8 mouse cellular contexts compared by ENCODE assay signal in genomic region chr1:120032804-120033468, GRCm38 (mm10). TPM values are rescaled to one million over a fixed set of nuclear protein-coding genes. Genes with fewer than 3 reads are reported as not detected.
A peak's percentile ranks its signal among the peaks of the same experiment; 100 is the strongest.
DNase-seq lines count a peak whose midpoint lies in the region; ATAC-seq and TF ChIP-seq lines count a peak whose summit lies in the region.

No protein-coding gene starts in this region.

- H3K36me3 ChIP-seq in hindbrain, embryonic 10.5 days = no peaks in the 10 kb centered on the region
- H3K36me3 ChIP-seq in lung, embryonic 15.5 days = no peaks in the 10 kb centered on the region
- no peaks in the 10 kb centered on the region for H3K36me3 ChIP-seq in thymus, adult 2 months (ENCODE audit: control insufficient read depth, insufficient read depth, low read length)

- H3K27me3 ChIP-seq in hindbrain, embryonic 10.5 days (ENCODE audit: insufficient read depth, poor library complexity, severe bottlenecking) = peaks cover 5% of the 10 kb centered on the region; the same call in 1 of the 2 replicates
- H3K27me3 ChIP-seq in lung, embryonic 15.5 days = no peaks in the 10 kb centered on the region
- H3K27me3 ChIP-seq in thymus, adult 2 months (ENCODE audit: control insufficient read depth, insufficient read depth, low read length) = no peaks in the 10 kb centered on the region

- H3K9me3 ChIP-seq in hindbrain, embryonic 10.5 days = no peaks in the 10 kb centered on the region
- H3K9me3 ChIP-seq in lung, embryonic 15.5 days = no peaks in the 10 kb centered on the region

- peak; percentile 80 for ATAC-seq in frontal cortex, adult (ENCODE audit: low TSS enrichment)
- peak; percentile 63; the same call in 1 of the 2 replicates for ATAC-seq in lung, embryonic 15.5 days (ENCODE audit: borderline replicate concordance, extremely low read depth, low FRiP score, low TSS enrichment)

- H3K4me2 ChIP-seq in lung, embryonic 15.5 days = no peak overlapping the region

- WGBS in hindbrain, embryonic 10.5 days = 48% methylated on average over 10 of the region's 10 CpGs
- WGBS in lung, embryonic 15.5 days = 29% methylated on average over 10 of the region's 10 CpGs
- 42% methylated on average over 10 of the region's 10 CpGs for WGBS in thymus, adult 2 months

- no peak overlapping the region for H3K4me3 ChIP-seq in hindbrain, embryonic 10.5 days
- no peak overlapping the region for H3K4me3 ChIP-seq in lung, embryonic 15.5 days
- H3K4me3 ChIP-seq in thymus, adult 2 months (ENCODE audit: control insufficient read depth, insufficient read depth, low read length) = no peak overlapping the region

- TF ChIP-seq CTCF in thymus, adult 2 months (IDR thresholded peaks at IDR 0.05; ENCODE audit: borderline replicate concordance, control insufficient read depth, extremely low read depth, insufficient read depth, low read length, poor library complexity) = peak; percentile 83; the same call in 1 of the 2 replicates

- H3K4me1 ChIP-seq in hindbrain, embryonic 10.5 days (replicated peaks) = 0 out of 2 replicates have a peak, but pooled peaks cover 3% of the 10 kb centered on the region
- H3K4me1 ChIP-seq in lung, embryonic 15.5 days = peaks cover 6% of the 10 kb centered on the region
- no peaks in the 10 kb centered on the region for H3K4me1 ChIP-seq in thymus, adult 2 months (replicated peaks; ENCODE audit: control insufficient read depth, insufficient read depth, low read length)

- H3K27ac ChIP-seq in hindbrain, embryonic 10.5 days = peak overlapping the region; percentile 16; the same call in 1 of the 2 replicates
- no peak overlapping the region for H3K27ac ChIP-seq in lung, embryonic 15.5 days
- H3K27ac ChIP-seq in thymus, adult 2 months (ENCODE audit: control insufficient read depth, insufficient read depth, low read length) = no peak overlapping the region

- DNase-seq in MEL-GATA-1-ER (ENCODE audit: extremely low read depth, low read depth) = peak; percentile 49
- peak; percentile 45 for DNase-seq in cerebellum, adult 8-10 months
- peak; percentile 70 for DNase-seq in hindbrain, embryonic 10.5 days (ENCODE audit: low spot score)
- DNase-seq in layer of hippocampus, adult 8-10 months (ENCODE audit: low spot score in 2 of 2) = peak; percentile 45 to 70
- peak; percentile 64 for DNase-seq in ovary, postnatal 10 days (ENCODE audit: low spot score)
- DNase-seq in thymus, adult 2 months = peak; percentile 52

- no peak for TF ChIP-seq POLR2A in thymus, adult 2 months (IDR thresholded peaks at IDR 0.05; ENCODE audit: control insufficient read depth, extremely low read depth, insufficient read depth, low read length, poor library complexity)

- no peak overlapping the region for H3K9ac ChIP-seq in lung, embryonic 15.5 days

RNA-seq across cellular contexts. Expression of gene Sctr, which starts 26.2 kb away (rescaled TPM):
- polyA plus RNA-seq in hindbrain, embryonic 10.5 days (2016; fragmentation: Nextera tagmentation; extraction: Ambion mirVana) = 0.30 and 0.61 TPM in 2 replicates
- 1 to 10 TPM; 1.1 to 2.7 (median 1.7) TPM for total RNA-seq in layer of hippocampus, adult 8-10 months (2022)
- 0.19 and 0.31 TPM in 2 replicates for polyA plus RNA-seq in lung, embryonic 15.5 days (2015; fragmentation: Nextera tagmentation; extraction: Ambion mirVana)
- 0.96 TPM in 2 replicates for polyA plus RNA-seq in thymus, adult 2 months (2012; rRNA removed)

RNA-seq across cellular contexts. Expression of gene Cfap221, which starts 35.9 kb away (rescaled TPM):
- polyA plus RNA-seq in hindbrain, embryonic 10.5 days (2016; fragmentation: Nextera tagmentation; extraction: Ambion mirVana) = 0.37 and 0.52 TPM in 2 replicates
- total RNA-seq in layer of hippocampus, adult 8-10 months (2022) = 1 to 10 TPM in 1 of 4 experiments, under 1 TPM in 3; 0.47 to 1.1 (median 0.57) TPM
- polyA plus RNA-seq in lung, embryonic 15.5 days (2015; fragmentation: Nextera tagmentation; extraction: Ambion mirVana) = 0.34 and 0.39 TPM in 2 replicates
- polyA plus RNA-seq in thymus, adult 2 months (2012; rRNA removed) = not detected in 2 replicates

RNA-seq across cellular contexts. Expression of gene Tmem37, which starts 40.9 kb away (rescaled TPM):
- polyA plus RNA-seq in hindbrain, embryonic 10.5 days (2016; fragmentation: Nextera tagmentation; extraction: Ambion mirVana) = 10.0 and 10.4 TPM in 2 replicates
- 1 to 10 TPM; 1.1 to 3.3 (median 1.5) TPM for total RNA-seq in layer of hippocampus, adult 8-10 months (2022)
- polyA plus RNA-seq in lung, embryonic 15.5 days (2015; fragmentation: Nextera tagmentation; extraction: Ambion mirVana) = 9.0 and 9.1 TPM in 2 replicates
- 15.7 and 18.5 TPM in 2 replicates for polyA plus RNA-seq in thymus, adult 2 months (2012; rRNA removed)
